Mouse (Mus musculus) kidney, adult 18-20 months (tissue): ENCODE measurements around the gene Rab13.

Experiments
- DNase-seq: peaks from one replicate; pipeline ENCODE4 v3.0.0; 2021

Gene Rab13

GRCm38 (mm10) chr3:90264687-90265033 lies 51.2 kb downstream of the Rab13 start:
- no peak for DNase-seq

- peak; percentile 93 for DNase-seq
These were observed 51.8 kb downstream of the Rab13 start, which contains the start of gene Dennd4b for GRCm38 (mm10) chr3:90265034-90265931. Gene Dennd4b, plus strand, starts transcription at chr3:90265185.

DNA sequence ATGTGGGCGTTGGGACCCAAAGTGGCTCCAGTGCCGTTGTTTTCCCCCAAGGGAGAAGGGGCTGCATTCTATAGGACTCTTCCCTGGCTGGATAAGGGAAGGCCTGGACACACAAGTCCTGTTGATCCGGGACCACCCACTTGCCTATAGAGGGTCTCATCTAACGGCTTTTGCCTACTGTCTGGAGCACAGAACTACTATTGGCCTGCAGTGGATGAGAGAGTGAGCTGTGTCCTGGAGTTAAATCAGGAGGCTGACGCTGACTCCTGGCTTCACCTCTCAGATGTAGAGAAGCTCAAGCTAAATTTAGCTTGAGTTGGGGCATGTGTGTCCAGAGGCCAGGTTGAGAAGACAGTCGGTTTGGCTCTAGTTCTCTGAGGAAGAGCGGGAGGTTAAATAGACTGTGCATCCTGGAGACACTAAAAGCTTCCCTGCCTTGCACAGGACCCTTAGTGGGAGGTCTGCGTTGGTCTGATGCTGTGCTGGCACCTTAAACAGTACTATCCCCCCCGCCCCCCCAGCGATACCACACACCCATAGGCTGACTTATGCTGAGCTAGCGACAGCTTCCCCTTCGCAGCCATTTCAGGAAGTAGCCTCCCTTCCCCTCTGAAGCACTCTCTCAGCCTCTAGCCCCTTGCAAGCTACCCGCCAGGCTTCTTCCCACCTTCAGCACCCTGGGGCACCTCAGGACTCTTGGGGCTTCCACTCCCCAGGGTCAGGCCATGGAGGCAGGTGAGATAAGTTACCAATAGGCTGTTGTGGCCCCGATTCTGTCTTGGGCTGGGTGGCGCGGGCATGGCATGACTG lies 52.6 kb downstream of the Rab13 start:
- no peak for DNase-seq

- DNase-seq, result no peak
These were observed 53.6 kb downstream of the Rab13 start for GRCm38 (mm10) chr3:90266901-90267775.

DNA sequence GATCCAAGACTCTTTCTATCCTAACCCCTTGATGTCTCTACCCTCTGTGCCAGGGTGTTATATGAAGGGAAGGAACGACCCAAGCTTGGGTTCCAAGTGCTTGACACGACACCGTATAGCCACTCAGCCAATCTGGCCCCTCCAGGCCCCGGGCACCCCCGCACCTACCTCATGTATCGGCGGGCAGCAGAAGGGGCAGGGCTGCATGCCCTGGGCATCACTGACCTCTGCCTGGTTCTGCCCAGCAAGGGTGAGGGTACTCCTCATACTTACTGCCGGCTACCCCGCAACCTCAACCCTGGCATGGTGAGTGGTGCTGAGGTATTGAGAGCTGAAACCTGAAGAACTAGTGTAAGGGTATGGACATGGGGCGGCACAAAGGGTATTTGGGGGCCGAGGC lies 54.7 kb downstream of the Rab13 start:
- no peak for DNase-seq

DNA sequence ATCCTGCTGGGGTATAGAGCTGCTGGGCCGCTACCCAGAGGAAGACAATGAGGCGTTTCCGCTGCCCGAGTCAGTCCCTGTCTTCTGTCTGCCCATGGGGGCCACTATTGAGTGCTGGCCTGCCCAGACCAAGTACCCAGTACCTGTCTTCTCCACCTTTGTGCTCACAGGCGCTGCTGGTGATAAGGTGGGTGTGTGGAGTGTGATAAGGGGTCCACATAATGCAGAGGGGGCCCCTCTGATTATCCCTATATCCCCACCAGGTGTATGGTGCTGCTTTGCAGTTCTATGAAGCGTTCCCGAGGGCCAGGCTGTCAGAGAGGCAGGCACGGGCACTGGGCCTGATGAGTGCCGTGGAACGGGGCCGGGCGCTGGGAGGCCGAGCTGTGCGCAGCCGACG lies 55.5 kb downstream of the Rab13 start:
- DNase-seq, result no peak

GRCm38 (mm10) chr3:90270784-90271183 lies 57.3 kb downstream of the Rab13 start:
- DNase-seq, result no peak

- no peak for DNase-seq
These were observed 58.7 kb downstream of the Rab13 start for GRCm38 (mm10) chr3:90272170-90272569.

GRCm38 (mm10) chr3:90273855-90274254 lies 60.4 kb downstream of the Rab13 start:
- DNase-seq, result no peak

- DNase-seq, result no peak
These were observed 61.8 kb downstream of the Rab13 start for GRCm38 (mm10) chr3:90275286-90275685.
